Mouse (Mus musculus): ENCODE data around the gene Ppme1. TPM values are rescaled to one million over a fixed set of nuclear protein-coding genes. Genes with fewer than 3 reads are reported as not detected.

The Ppme1 gene
- polyA plus RNA-seq, 2 experiments = 18.9 to 20.4 TPM

- Histone ChIP-seq H3K4me3 (ENCODE audit: insufficient read depth in 1 of 2, low read depth in 2 of 2, low read length in 2 of 2) (no peak overlapping the region), H3K4me1 (replicated peaks; ENCODE audit: control insufficient read depth in 2 of 2, insufficient read depth in 2 of 2, low read length in 1 of 2) (no peaks in the 10 kb centered on the region; a peak in 1 of 4 replicates), H3K4me2 (ENCODE audit: low read depth) (no peak overlapping the region), H3K9ac (replicated peaks) (no peak overlapping the region), H3K27me3 (ENCODE audit: control insufficient read depth, insufficient read depth, low read length) (no peaks in the 10 kb centered on the region), H3K9me3 (ENCODE audit: control insufficient read depth, low read length) (no peaks in the 10 kb centered on the region), H3K36me3 (replicated peaks; ENCODE audit: control insufficient read depth, insufficient read depth, low read depth) (no peaks in the 10 kb centered on the region), H3K27ac (no peak overlapping the region)
- WGBS (ENCODE audit: insufficient replicate concordance) = 62% methylated on average over 14 of the region's 14 CpGs
- ATAC-seq (ENCODE audit: insufficient read depth) (no peak), DNase-seq (ENCODE audit: low read depth in 3 of 3, low spot score in 3 of 3) (no peak)
- TF ChIP-seq EP300 (IDR thresholded peaks at IDR 0.05; ENCODE audit: low read depth) = no peak
- no peak for TF ChIP-seq CTCF (IDR thresholded peaks at IDR 0.05; ENCODE audit: low read depth)
Observed at GRCm38 (mm10) chr7:100298861-100299510, 73.1 kb downstream of the Ppme1 start.

- no peak overlapping the region for H3K4me3 ChIP-seq (ENCODE audit: insufficient read depth in 1 of 2, low read depth in 2 of 2, low read length in 2 of 2)
- H3K9ac ChIP-seq (replicated peaks) = no peak overlapping the region
- DNase-seq (ENCODE audit: low read depth in 3 of 3, low spot score in 3 of 3) (no peak), ATAC-seq (ENCODE audit: insufficient read depth) (no peak)
- TF ChIP-seq CTCF (IDR thresholded peaks at IDR 0.05; ENCODE audit: low read depth) = no peak
- no peak for TF ChIP-seq EP300 (IDR thresholded peaks at IDR 0.05; ENCODE audit: low read depth)
- H3K4me2 ChIP-seq (ENCODE audit: low read depth) = no peak overlapping the region
- H3K27me3 ChIP-seq (ENCODE audit: control insufficient read depth, insufficient read depth, low read length) = no peaks in the 10 kb centered on the region
- no peaks in the 10 kb centered on the region; a peak in 1 of 4 replicates for H3K4me1 ChIP-seq (replicated peaks; ENCODE audit: control insufficient read depth in 2 of 2, insufficient read depth in 2 of 2, low read length in 1 of 2)
- H3K27ac ChIP-seq = no peak overlapping the region
- 65% methylated on average over 6 of the region's 6 CpGs for WGBS (ENCODE audit: insufficient replicate concordance)
- no peaks in the 10 kb centered on the region for H3K36me3 ChIP-seq (replicated peaks; ENCODE audit: control insufficient read depth, insufficient read depth, low read depth)
- no peaks in the 10 kb centered on the region for H3K9me3 ChIP-seq (ENCODE audit: control insufficient read depth, low read length)
Observed at GRCm38 (mm10) chr7:100296699-100297098, 75.4 kb downstream of the Ppme1 start.

GRCm38 (mm10) chr7:100295745-100296144 lies 76.4 kb downstream of the Ppme1 start:
- Histone ChIP-seq H3K4me2 (ENCODE audit: low read depth) (no peak overlapping the region), H3K4me1 (replicated peaks; ENCODE audit: control insufficient read depth in 2 of 2, insufficient read depth in 2 of 2, low read length in 1 of 2) (no peaks in the 10 kb centered on the region), H3K4me3 (ENCODE audit: insufficient read depth in 1 of 2, low read depth in 2 of 2, low read length in 2 of 2) (no peak overlapping the region), H3K36me3 (replicated peaks; ENCODE audit: control insufficient read depth, insufficient read depth, low read depth) (no peaks in the 10 kb centered on the region), H3K27me3 (ENCODE audit: control insufficient read depth, insufficient read depth, low read length) (no peaks in the 10 kb centered on the region), H3K9me3 (ENCODE audit: control insufficient read depth, low read length) (no peaks in the 10 kb centered on the region), H3K9ac (replicated peaks) (no peak overlapping the region), H3K27ac (no peak overlapping the region)
- DNase-seq (ENCODE audit: low read depth in 3 of 3, low spot score in 3 of 3) (no peak), ATAC-seq (ENCODE audit: insufficient read depth) (no peak)
- whole genome bisulfite sequencing (ENCODE audit: insufficient replicate concordance) = 83% methylated on average over 2 of the region's 2 CpGs
- TF ChIP-seq CTCF (IDR thresholded peaks at IDR 0.05; ENCODE audit: low read depth) (no peak), EP300 (IDR thresholded peaks at IDR 0.05; ENCODE audit: low read depth) (no peak)

- Histone ChIP-seq H3K27ac (no peak overlapping the region), H3K9me3 (ENCODE audit: control insufficient read depth, low read length) (no peaks in the 10 kb centered on the region), H3K36me3 (replicated peaks; ENCODE audit: control insufficient read depth, insufficient read depth, low read depth) (no peaks in the 10 kb centered on the region), H3K9ac (replicated peaks) (no peak overlapping the region), H3K4me2 (ENCODE audit: low read depth) (no peak overlapping the region), H3K4me3 (ENCODE audit: insufficient read depth in 1 of 2, low read depth in 2 of 2, low read length in 2 of 2) (no peak overlapping the region), H3K4me1 (replicated peaks; ENCODE audit: control insufficient read depth in 2 of 2, insufficient read depth in 2 of 2, low read length in 1 of 2) (0 out of 4 replicates have a peak, but pooled peaks cover 0 to 1% of the 10 kb centered on the region in 2 experiments), H3K27me3 (ENCODE audit: control insufficient read depth, insufficient read depth, low read length) (peaks cover 6% of the 10 kb centered on the region)
- 58% methylated on average over 8 of the region's 8 CpGs for whole genome bisulfite sequencing (ENCODE audit: insufficient replicate concordance)
- no peak for ATAC-seq (ENCODE audit: insufficient read depth)
- TF ChIP-seq EP300 (IDR thresholded peaks at IDR 0.05; ENCODE audit: low read depth) (no peak), CTCF (IDR thresholded peaks at IDR 0.05; ENCODE audit: low read depth) (no peak)
- DNase-seq (ENCODE audit: low read depth in 3 of 3, low spot score in 3 of 3) = no peak
Observed at GRCm38 (mm10) chr7:100293546-100293945, 78.6 kb downstream of the Ppme1 start.

GRCm38 (mm10) chr7:100288622-100289021 lies 83.5 kb downstream of the Ppme1 start:
- DNase-seq (ENCODE audit: low read depth in 3 of 3, low spot score in 3 of 3) (no peak), ATAC-seq (ENCODE audit: insufficient read depth) (no peak)
- WGBS (ENCODE audit: insufficient replicate concordance) = 39% methylated on average over 11 of the region's 11 CpGs
- Histone ChIP-seq H3K27me3 (ENCODE audit: control insufficient read depth, insufficient read depth, low read length) (peaks cover 41% of the 10 kb centered on the region), H3K9me3 (ENCODE audit: control insufficient read depth, low read length) (no peaks in the 10 kb centered on the region), H3K4me3 (ENCODE audit: insufficient read depth in 1 of 2, low read depth in 2 of 2, low read length in 2 of 2) (no peak overlapping the region), H3K36me3 (replicated peaks; ENCODE audit: control insufficient read depth, insufficient read depth, low read depth) (no peaks in the 10 kb centered on the region), H3K27ac (peak overlapping the region; percentile 10; the same call in 1 of the 2 replicates), H3K4me2 (ENCODE audit: low read depth) (peak overlapping the region; percentile 22), H3K9ac (replicated peaks) (no peak overlapping the region), H3K4me1 (replicated peaks; ENCODE audit: control insufficient read depth in 2 of 2, insufficient read depth in 2 of 2, low read length in 1 of 2) (peaks cover 0 to 4% of the 10 kb centered on the region in 2 experiments; a peak in 1 of 4 replicates)
- TF ChIP-seq EP300 (IDR thresholded peaks at IDR 0.05; ENCODE audit: low read depth) (no peak), CTCF (IDR thresholded peaks at IDR 0.05; ENCODE audit: low read depth) (no peak)
